Mouse (Mus musculus) intestine, embryonic 16.5 days (tissue): Measurements from ENCODE around the gene Slc8a1. TPM values are rescaled to one million over a fixed set of nuclear protein-coding genes. Genes with fewer than 3 reads are reported as not detected.

Experiments
- ATAC-seq: fragments of 200-750 bp; cut with Nextera tagmentation; 2 replicates; pipeline ENCODE4 v1.8.0; 2017; ENCODE audit warnings: moderate TSS enrichment, moderate library complexity
- H3K27ac ChIP-seq: fragments of 300-500 bp; sonication (generic); 2 replicates; pipeline ENCODE4 v1.5.1; 2014; ENCODE audit warnings: mild to moderate bottlenecking, low read length
- H3K27me3 ChIP-seq: fragments of 300-500 bp; sonication (generic); replicated peaks from 2 replicates; pipeline ENCODE4 v1.6.1; 2014; ENCODE audit warnings: low read length, control low read depth, mixed read lengths; ENCODE audit not compliant: control insufficient read depth, insufficient read depth
- H3K36me3 ChIP-seq: fragments of 300-500 bp; sonication (generic); 2 replicates; pipeline ENCODE4 v1.6.1; 2014; ENCODE audit warnings: low read length, control low read depth; ENCODE audit not compliant: control insufficient read depth, insufficient read depth
- H3K4me1 ChIP-seq: fragments of 300-500 bp; sonication (generic); 2 replicates; pipeline ENCODE4 v1.6.1; 2014; ENCODE audit warnings: low read length, control low read depth, mixed read lengths; ENCODE audit not compliant: control insufficient read depth, insufficient read depth
- H3K4me2 ChIP-seq: fragments of 300-500 bp; sonication (generic); 2 replicates; pipeline ENCODE4 v1.6.1; 2014; ENCODE audit warnings: low read depth, low read length, control low read depth
- H3K4me3 ChIP-seq: fragments of 300-500 bp; sonication (generic); 2 replicates; pipeline ENCODE4 v1.5.1; 2014; ENCODE audit warnings: mild to moderate bottlenecking, low read length
- H3K9ac ChIP-seq: fragments of 300-500 bp; sonication (generic); 2 replicates; pipeline ENCODE4 v1.6.1; 2014; ENCODE audit warnings: low read depth, low read length
- H3K9me3 ChIP-seq: fragments of 300-500 bp; sonication (generic); 2 replicates; pipeline ENCODE4 v1.6.1; 2016; ENCODE audit warnings: low read length, control low read depth; ENCODE audit not compliant: control insufficient read depth
- WGBS: fragments of 180-500 bp; shearing (Covaris S2); extraction: QIAGEN DNeasy Blood & Tissue Kit; methylation state at CpG from one replicate; pipeline ENCODE4 v1.1.7; 2014; 5-methylcytosine and 5-hydroxymethylcytosine counted together
- polyA plus RNA-seq: library from polyadenylated mRNA; unstranded; fragments of >200 nt; fragmentation: Nextera tagmentation; extraction: Ambion mirVana; gene quantifications from 2 replicates; pipeline ENCODE4 v1.2.1, GENCODE M21; 2015

Gene Slc8a1
- polyA plus RNA-seq, 1 experiment from 2014 or later = 3.6 TPM

DNA sequence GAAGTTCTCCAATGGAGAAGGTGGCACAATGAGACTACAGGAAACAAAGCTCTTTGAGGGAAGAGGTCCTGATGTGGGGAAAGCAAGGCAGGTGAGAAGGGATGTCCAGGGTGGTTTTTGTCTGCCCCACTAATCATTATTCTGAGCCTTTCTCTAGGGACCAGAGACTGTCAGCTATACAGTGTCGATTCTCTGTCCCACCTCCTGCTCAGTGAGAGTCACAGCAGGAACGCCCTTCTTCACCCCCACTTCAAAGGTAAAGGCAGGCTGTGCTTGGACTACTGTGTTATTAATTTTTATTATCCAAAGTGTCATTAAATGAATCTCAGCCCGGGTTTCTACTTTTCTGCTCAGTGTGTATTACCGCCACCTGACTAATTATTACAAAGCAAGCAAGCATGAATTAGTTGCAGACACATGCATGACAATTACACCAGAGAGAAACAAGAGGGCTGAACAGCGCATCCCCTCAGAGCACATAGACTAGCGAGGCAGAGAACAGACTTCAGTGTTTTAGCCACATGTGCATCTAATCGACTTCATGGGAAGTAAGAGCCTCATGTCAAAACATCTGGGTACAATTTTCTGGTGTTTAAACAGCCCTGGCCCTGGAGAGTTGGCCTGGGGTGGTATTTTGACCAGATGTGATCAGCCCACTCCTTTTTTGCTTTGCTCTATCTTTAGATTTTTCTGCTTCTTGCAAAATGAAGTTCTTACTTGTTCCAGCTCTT, 402.0 kb downstream of the Slc8a1 start:
- ATAC-seq = no peak
- H3K4me2 ChIP-seq = no peak overlapping the region
- no peaks in the 10 kb centered on the region for H3K4me1 ChIP-seq
- no peaks in the 10 kb centered on the region for H3K36me3 ChIP-seq
- no peak overlapping the region for H3K27ac ChIP-seq
- H3K27me3 ChIP-seq = no peaks in the 10 kb centered on the region
- H3K9me3 ChIP-seq = no peaks in the 10 kb centered on the region
- H3K9ac ChIP-seq = no peak overlapping the region
- WGBS = 62% methylated on average over 7 of the region's 7 CpGs
- H3K4me3 ChIP-seq = no peak overlapping the region

GRCm38 (mm10) chr17:81335526-81335925, 402.7 kb downstream of the Slc8a1 start:
- Histone ChIP-seq H3K4me3 (no peak overlapping the region), H3K36me3 (no peaks in the 10 kb centered on the region), H3K9ac (no peak overlapping the region), H3K27ac (no peak overlapping the region), H3K4me2 (no peak overlapping the region), H3K9me3 (no peaks in the 10 kb centered on the region), H3K4me1 (no peaks in the 10 kb centered on the region), H3K27me3 (no peaks in the 10 kb centered on the region)
- 59% methylated on average over 1 of the region's 1 CpGs for WGBS
- no peak for ATAC-seq
